Mouse (Mus musculus) kidney, embryonic 15.5 days (tissue): ENCODE measurements at regions not wholly inside any gene's neighbourhood (a gene's known extent, or its start where the extent isn't known, plus 50 kb on each side); places are given as distances from the start of the nearest gene placed in this dataset.
A peak's percentile ranks its signal among the peaks of the same experiment; 100 is the strongest.

ENCODE experiments used
- ATAC-seq: fragments of 200-750 bp; cut with Nextera tagmentation; replicated peaks from 2 replicates; pipeline ENCODE4 v1.8.0; 2017; ENCODE audit warnings: moderate TSS enrichment; ENCODE audit not compliant: low FRiP score
- H3K27ac ChIP-seq: fragments of 300-500 bp; sonication (generic); 2 replicates; pipeline ENCODE4 v1.5.1; 2015; ENCODE audit warnings: mild to moderate bottlenecking, inconsistent platforms
- H3K27me3 ChIP-seq: fragments of 300-500 bp; sonication (generic); 2 replicates; pipeline ENCODE4 v1.6.1; 2015; ENCODE audit warnings: inconsistent platforms
- H3K36me3 ChIP-seq: fragments of 300-500 bp; sonication (generic); 2 replicates; pipeline ENCODE4 v1.6.1; 2015; ENCODE audit warnings: inconsistent platforms
- H3K4me1 ChIP-seq: fragments of 300-500 bp; sonication (generic); 2 replicates; pipeline ENCODE4 v1.6.1; 2015; ENCODE audit warnings: inconsistent platforms
- H3K4me2 ChIP-seq: fragments of 300-500 bp; sonication (generic); 2 replicates; pipeline ENCODE4 v1.6.1; 2015; ENCODE audit warnings: moderate library complexity, mild to moderate bottlenecking, inconsistent platforms
- H3K4me3 ChIP-seq: fragments of 300-500 bp; sonication (generic); replicated peaks from 2 replicates; pipeline ENCODE4 v1.5.1; 2015; ENCODE audit warnings: mild to moderate bottlenecking, inconsistent platforms
- H3K9ac ChIP-seq: fragments of 300-500 bp; sonication (generic); 2 replicates; pipeline ENCODE4 v1.6.1; 2015; ENCODE audit warnings: mild to moderate bottlenecking, inconsistent platforms
- H3K9me3 ChIP-seq: fragments of 300-500 bp; sonication (generic); replicated peaks from 2 replicates; pipeline ENCODE4 v1.6.1; 2016; ENCODE audit warnings: inconsistent platforms
- WGBS: fragments of 180-500 bp; shearing (Covaris S2); methylation state at CpG from one replicate; pipeline ENCODE4 v1.1.7; 2015; ENCODE audit warnings: mixed read lengths; 5-methylcytosine and 5-hydroxymethylcytosine counted together

- Histone ChIP-seq H3K4me2 (no peak overlapping the region), H3K4me3 (no peak overlapping the region), H3K27ac (no peak overlapping the region), H3K9me3 (no peaks in the 10 kb centered on the region), H3K9ac (no peak overlapping the region), H3K36me3 (no peaks in the 10 kb centered on the region), H3K27me3 (no peaks in the 10 kb centered on the region), H3K4me1 (no peaks in the 10 kb centered on the region)
- no peak for ATAC-seq
- WGBS: 37% methylated on average over 2 of the region's 2 CpGs
Measured at GRCm38 (mm10) chr9:100097028-100097427, 221.1 kb upstream of the Sox14 start.

GRCm38 (mm10) chr9:100095559-100095959, 219.6 kb upstream of the Sox14 start:
- no peak overlapping the region for H3K9ac ChIP-seq
- H3K4me2 ChIP-seq: no peak overlapping the region
- no peak for ATAC-seq
- WGBS: 22% methylated on average over 7 of the region's 7 CpGs
- no peak overlapping the region for H3K27ac ChIP-seq
- H3K4me3 ChIP-seq: no peak overlapping the region
- H3K27me3 ChIP-seq: no peaks in the 10 kb centered on the region
- H3K36me3 ChIP-seq: no peaks in the 10 kb centered on the region
- H3K4me1 ChIP-seq: no peaks in the 10 kb centered on the region
- no peaks in the 10 kb centered on the region for H3K9me3 ChIP-seq

GRCm38 (mm10) chr9:100094956-100095558, 219.1 kb upstream of the Sox14 start:
- H3K9me3 ChIP-seq: no peaks in the 10 kb centered on the region
- no peak overlapping the region for H3K4me2 ChIP-seq
- H3K27me3 ChIP-seq: no peaks in the 10 kb centered on the region
- no peak overlapping the region for H3K27ac ChIP-seq
- 69% methylated on average over 6 of the region's 6 CpGs for WGBS
- H3K4me1 ChIP-seq: no peaks in the 10 kb centered on the region
- ATAC-seq: no peak
- H3K36me3 ChIP-seq: no peaks in the 10 kb centered on the region
- H3K4me3 ChIP-seq: no peak overlapping the region
- no peak overlapping the region for H3K9ac ChIP-seq

GRCm38 (mm10) chr9:100071141-100071540, 195.2 kb upstream of the Sox14 start:
- ATAC-seq: no peak
- Histone ChIP-seq H3K27me3 (no peaks in the 10 kb centered on the region), H3K4me2 (no peak overlapping the region), H3K4me1 (no peaks in the 10 kb centered on the region), H3K9ac (no peak overlapping the region), H3K36me3 (no peaks in the 10 kb centered on the region), H3K27ac (no peak overlapping the region), H3K9me3 (no peaks in the 10 kb centered on the region), H3K4me3 (no peak overlapping the region)
- 83% methylated on average over 5 of the region's 5 CpGs for WGBS

- Histone ChIP-seq H3K27me3 (no peaks in the 10 kb centered on the region), H3K27ac (no peak overlapping the region), H3K4me2 (no peak overlapping the region), H3K9ac (no peak overlapping the region), H3K9me3 (no peaks in the 10 kb centered on the region), H3K36me3 (no peaks in the 10 kb centered on the region), H3K4me3 (no peak overlapping the region), H3K4me1 (no peaks in the 10 kb centered on the region)
- no peak for ATAC-seq
- 75% methylated on average over 1 of the region's 1 CpGs for WGBS
Measured at GRCm38 (mm10) chr9:100058541-100058940, 182.6 kb upstream of the Sox14 start.

GRCm38 (mm10) chr9:100046213-100046807, 170.3 kb upstream of the Sox14 start:
- 54% methylated on average over 13 of the region's 13 CpGs for WGBS
- H3K27ac ChIP-seq: no peak overlapping the region
- no peak for ATAC-seq
- no peaks in the 10 kb centered on the region for H3K4me1 ChIP-seq
- H3K4me3 ChIP-seq: no peak overlapping the region
- H3K9me3 ChIP-seq: no peaks in the 10 kb centered on the region; the same call in 1 of the 2 replicates
- no peak overlapping the region for H3K9ac ChIP-seq
- no peaks in the 10 kb centered on the region for H3K36me3 ChIP-seq
- no peaks in the 10 kb centered on the region for H3K27me3 ChIP-seq
- no peak overlapping the region for H3K4me2 ChIP-seq

DNA sequence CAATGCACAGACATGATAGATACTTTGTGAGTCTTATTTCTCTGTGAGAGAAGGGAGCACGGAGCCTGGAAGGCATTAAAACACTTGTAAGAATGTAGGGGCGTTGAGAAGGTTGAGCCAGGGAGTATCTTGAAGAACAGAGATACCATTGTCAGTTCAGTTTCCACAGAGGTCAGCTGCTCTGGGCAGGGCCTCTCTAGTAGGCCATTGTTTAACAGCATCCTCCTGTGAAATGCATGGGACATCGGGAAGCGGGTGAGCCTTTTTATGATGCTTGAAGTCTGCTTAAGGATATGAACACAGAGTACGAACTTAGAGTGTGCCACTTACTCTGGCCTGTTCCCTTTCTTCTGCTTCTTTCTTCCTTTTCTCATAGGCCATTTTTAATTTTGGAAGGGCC, 169.7 kb upstream of the Sox14 start:
- H3K27ac ChIP-seq: no peak overlapping the region
- ATAC-seq: no peak
- H3K4me3 ChIP-seq: no peak overlapping the region
- no peak overlapping the region for H3K4me2 ChIP-seq
- WGBS: 68% methylated on average over 5 of the region's 5 CpGs
- no peaks in the 10 kb centered on the region for H3K4me1 ChIP-seq
- H3K9ac ChIP-seq: no peak overlapping the region
- H3K27me3 ChIP-seq: no peaks in the 10 kb centered on the region
- H3K9me3 ChIP-seq: no peaks in the 10 kb centered on the region; the same call in 1 of the 2 replicates
- H3K36me3 ChIP-seq: no peaks in the 10 kb centered on the region

GRCm38 (mm10) chr9:100041776-100042175, 165.8 kb upstream of the Sox14 start:
- ATAC-seq: no peak
- Histone ChIP-seq H3K36me3 (no peaks in the 10 kb centered on the region), H3K9me3 (no peaks in the 10 kb centered on the region), H3K4me2 (no peak overlapping the region), H3K4me1 (no peaks in the 10 kb centered on the region), H3K9ac (no peak overlapping the region), H3K4me3 (no peak overlapping the region), H3K27me3 (no peaks in the 10 kb centered on the region), H3K27ac (no peak overlapping the region)
- 50% methylated on average over 6 of the region's 6 CpGs for WGBS

GRCm38 (mm10) chr9:100023641-100024040, 147.7 kb upstream of the Sox14 start:
- no peaks in the 10 kb centered on the region for H3K36me3 ChIP-seq
- no peak overlapping the region for H3K4me3 ChIP-seq
- H3K27ac ChIP-seq: no peak overlapping the region
- H3K27me3 ChIP-seq: no peaks in the 10 kb centered on the region
- H3K9ac ChIP-seq: no peak overlapping the region
- ATAC-seq: no peak
- H3K4me2 ChIP-seq: no peak overlapping the region
- WGBS: 58% methylated on average over 5 of the region's 5 CpGs
- no peaks in the 10 kb centered on the region for H3K4me1 ChIP-seq
- H3K9me3 ChIP-seq: no peaks in the 10 kb centered on the region

- Histone ChIP-seq H3K27ac (no peak overlapping the region), H3K4me1 (no peaks in the 10 kb centered on the region), H3K4me3 (no peak overlapping the region), H3K36me3 (no peaks in the 10 kb centered on the region), H3K9me3 (no peaks in the 10 kb centered on the region), H3K9ac (no peak overlapping the region), H3K27me3 (no peaks in the 10 kb centered on the region), H3K4me2 (no peak overlapping the region)
- WGBS: 84% methylated on average over 3 of the region's 3 CpGs
- no peak for ATAC-seq
Measured at GRCm38 (mm10) chr9:100022035-100022434, 146.1 kb upstream of the Sox14 start.

- Histone ChIP-seq H3K27ac (no peak overlapping the region), H3K9ac (no peak overlapping the region), H3K36me3 (no peaks in the 10 kb centered on the region), H3K4me2 (no peak overlapping the region), H3K27me3 (peaks cover 64% of the 10 kb centered on the region), H3K9me3 (no peaks in the 10 kb centered on the region), H3K4me1 (peaks cover 13% of the 10 kb centered on the region; the same call in 1 of the 2 replicates), H3K4me3 (no peak overlapping the region)
- WGBS: 38% methylated on average over 8 of the region's 8 CpGs
- ATAC-seq: no peak; the same call in 1 of the 2 replicates
Measured at GRCm38 (mm10) chr9:99995204-99995603, 119.2 kb upstream of the Sox14 start.

DNA sequence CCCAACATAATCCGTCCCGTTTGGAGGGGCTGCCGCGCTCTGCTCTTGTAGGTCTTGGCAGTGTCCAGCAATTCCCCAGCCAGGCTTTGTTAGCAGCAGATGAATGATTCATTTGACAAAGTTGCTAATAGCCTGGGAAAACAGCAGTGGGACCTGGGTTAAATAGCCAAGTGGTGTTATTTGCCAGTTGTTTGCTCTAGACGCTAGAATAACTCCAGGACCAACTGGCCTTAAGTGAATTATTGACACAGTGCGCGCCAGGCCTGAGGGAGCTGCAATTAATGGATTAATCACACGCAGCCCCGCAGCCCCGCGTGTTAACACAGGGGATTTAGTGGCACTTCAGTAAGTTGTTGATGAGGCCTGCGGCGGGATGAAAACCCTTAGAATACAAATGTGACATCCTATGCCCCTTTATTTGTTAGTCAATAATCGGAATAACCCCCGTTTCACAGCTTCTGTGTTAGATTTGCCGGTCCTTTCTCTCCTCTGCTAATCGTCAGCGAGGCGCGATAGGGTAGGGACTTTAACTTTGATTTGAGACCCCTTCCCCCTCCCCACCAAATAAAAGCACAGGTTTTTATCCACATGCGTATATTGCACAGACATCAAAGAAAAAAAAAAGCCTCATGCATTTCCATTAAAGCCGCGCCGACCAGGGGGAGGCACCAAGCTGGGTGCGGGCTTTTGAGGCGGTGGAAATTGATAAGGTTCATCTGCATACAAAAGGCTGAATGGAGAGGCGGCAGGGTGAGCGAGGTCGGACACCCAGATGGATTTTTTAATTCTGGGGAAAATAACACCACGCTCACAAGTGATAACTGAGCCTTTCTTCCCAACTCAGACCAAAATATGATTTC, 118.5 kb upstream of the Sox14 start:
- Histone ChIP-seq H3K9ac (no peak overlapping the region), H3K4me1 (peaks cover 13% of the 10 kb centered on the region; the same call in 1 of the 2 replicates), H3K4me3 (peak overlapping the region; percentile 17), H3K9me3 (no peaks in the 10 kb centered on the region), H3K36me3 (no peaks in the 10 kb centered on the region), H3K27me3 (peaks cover 64% of the 10 kb centered on the region), H3K4me2 (peak overlapping the region; percentile 37), H3K27ac (no peak overlapping the region)
- WGBS: 1% methylated on average over 30 of the region's 30 CpGs
- peak; percentile 29; the same call in 1 of the 2 replicates for ATAC-seq
